Mouse (Mus musculus): ENCODE measurements around the gene Ntf5. TPM values are rescaled to one million over a fixed set of nuclear protein-coding genes. Genes with fewer than 3 reads are reported as not detected.

Gene Ntf5
- polyA plus RNA-seq, 1 experiment from 2014 or later: 3.2 TPM

- H3K4me2 ChIP-seq: peak overlapping the region; percentile 99
- H3K9ac ChIP-seq (ENCODE audit: low read depth, low read length): peak overlapping the region; percentile 65
- no peaks in the 10 kb centered on the region for H3K9me3 ChIP-seq (replicated peaks; ENCODE audit: control insufficient read depth, low read length)
- ATAC-seq (replicated peaks; ENCODE audit: insufficient number of reproducible peaks, low FRiP score, low TSS enrichment): no peak; the same call in 1 of the 2 replicates
- no peak overlapping the region for H3K27ac ChIP-seq (ENCODE audit: low read depth, low read length)
- 9% methylated on average over 47 of the region's 52 CpGs for WGBS (ENCODE audit: insufficient replicate concordance)
- peaks cover 29% of the 10 kb centered on the region for H3K4me1 ChIP-seq (ENCODE audit: control insufficient read depth, insufficient read depth, low read length)
- peak overlapping the region; percentile 59 for H3K4me3 ChIP-seq (ENCODE audit: low read depth, low read length)
- peaks cover 37% of the 10 kb centered on the region for H3K27me3 ChIP-seq (ENCODE audit: control insufficient read depth, insufficient read depth, low read length)
- H3K36me3 ChIP-seq (ENCODE audit: control insufficient read depth, insufficient read depth, low read length): peaks cover 4% of the 10 kb centered on the region; the same call in 1 of the 2 replicates
Measured at GRCm38 (mm10) chr7:45369836-45370474, 43.5 kb upstream of the Ntf5 start.

- Histone ChIP-seq H3K4me2 (peak within 1 kb of the TSS; percentile 99), H3K27me3 (ENCODE audit: control insufficient read depth, insufficient read depth, low read length) (peaks cover 30% of the 10 kb centered on the region), H3K4me3 (ENCODE audit: low read depth, low read length) (peak within 1 kb of the TSS; percentile 59), H3K9ac (ENCODE audit: low read depth, low read length) (peak within 1 kb of the TSS; percentile 65), H3K4me1 (ENCODE audit: control insufficient read depth, insufficient read depth, low read length) (peaks cover 29% of the 10 kb centered on the region), H3K36me3 (ENCODE audit: control insufficient read depth, insufficient read depth, low read length) (peaks cover 9% of the 10 kb centered on the region), H3K27ac (ENCODE audit: low read depth, low read length) (0 out of 2 replicates have a peak within 1 kb of the TSS, but pooled peaks have one; percentile 10), H3K9me3 (replicated peaks; ENCODE audit: control insufficient read depth, low read length) (no peaks in the 10 kb centered on the region)
- peak; percentile 69 for ATAC-seq (replicated peaks; ENCODE audit: insufficient number of reproducible peaks, low FRiP score, low TSS enrichment)
- WGBS (ENCODE audit: insufficient replicate concordance): 9% methylated on average over 28 of the region's 28 CpGs
Measured at GRCm38 (mm10) chr7:45370475-45371311, 42.8 kb upstream of the Ntf5 start, which contains the start of gene Lin7b. Lin7b (minus strand) TSS chr7:45370583.

- Histone ChIP-seq H3K4me3 (ENCODE audit: low read depth, low read length) (no peak overlapping the region), H3K9ac (ENCODE audit: low read depth, low read length) (no peak overlapping the region), H3K4me1 (ENCODE audit: control insufficient read depth, insufficient read depth, low read length) (peaks cover 22% of the 10 kb centered on the region), H3K27me3 (ENCODE audit: control insufficient read depth, insufficient read depth, low read length) (peaks cover 22% of the 10 kb centered on the region), H3K9me3 (replicated peaks; ENCODE audit: control insufficient read depth, low read length) (no peaks in the 10 kb centered on the region), H3K27ac (ENCODE audit: low read depth, low read length) (no peak overlapping the region), H3K4me2 (no peak overlapping the region), H3K36me3 (ENCODE audit: control insufficient read depth, insufficient read depth, low read length) (peaks cover 20% of the 10 kb centered on the region)
- ATAC-seq (replicated peaks; ENCODE audit: insufficient number of reproducible peaks, low FRiP score, low TSS enrichment): no peak
- 85% methylated on average over 5 of the region's 5 CpGs for WGBS (ENCODE audit: insufficient replicate concordance)
Measured at GRCm38 (mm10) chr7:45372371-45372770, 41.1 kb upstream of the Ntf5 start.

GRCm38 (mm10) chr7:45374620-45375019, 38.9 kb upstream of the Ntf5 start:
- H3K9ac ChIP-seq (ENCODE audit: low read depth, low read length): no peak overlapping the region
- 0 out of 2 replicates have a peak, but pooled peaks cover 5% of the 10 kb centered on the region for H3K27me3 ChIP-seq (ENCODE audit: control insufficient read depth, insufficient read depth, low read length)
- no peak for ATAC-seq (replicated peaks; ENCODE audit: insufficient number of reproducible peaks, low FRiP score, low TSS enrichment)
- H3K4me3 ChIP-seq (ENCODE audit: low read depth, low read length): no peak overlapping the region
- peaks cover 37% of the 10 kb centered on the region for H3K36me3 ChIP-seq (ENCODE audit: control insufficient read depth, insufficient read depth, low read length)
- 90% methylated on average over 8 of the region's 8 CpGs for WGBS (ENCODE audit: insufficient replicate concordance)
- H3K27ac ChIP-seq (ENCODE audit: low read depth, low read length): no peak overlapping the region
- no peak overlapping the region for H3K4me2 ChIP-seq
- no peaks in the 10 kb centered on the region for H3K9me3 ChIP-seq (replicated peaks; ENCODE audit: control insufficient read depth, low read length)
- H3K4me1 ChIP-seq (ENCODE audit: control insufficient read depth, insufficient read depth, low read length): peaks cover 16% of the 10 kb centered on the region; the same call in 1 of the 2 replicates

GRCm38 (mm10) chr7:45376057-45376456, 37.4 kb upstream of the Ntf5 start:
- Histone ChIP-seq H3K4me3 (ENCODE audit: low read depth, low read length) (no peak overlapping the region), H3K4me2 (no peak overlapping the region), H3K9me3 (replicated peaks; ENCODE audit: control insufficient read depth, low read length) (no peaks in the 10 kb centered on the region), H3K27me3 (ENCODE audit: control insufficient read depth, insufficient read depth, low read length) (no peaks in the 10 kb centered on the region), H3K9ac (ENCODE audit: low read depth, low read length) (no peak overlapping the region), H3K36me3 (ENCODE audit: control insufficient read depth, insufficient read depth, low read length) (peaks cover 51% of the 10 kb centered on the region), H3K4me1 (ENCODE audit: control insufficient read depth, insufficient read depth, low read length) (peaks cover 4% of the 10 kb centered on the region; the same call in 1 of the 2 replicates), H3K27ac (ENCODE audit: low read depth, low read length) (no peak overlapping the region)
- 97% methylated on average over 1 of the region's 1 CpGs for WGBS (ENCODE audit: insufficient replicate concordance)
- no peak for ATAC-seq (replicated peaks; ENCODE audit: insufficient number of reproducible peaks, low FRiP score, low TSS enrichment)

DNA sequence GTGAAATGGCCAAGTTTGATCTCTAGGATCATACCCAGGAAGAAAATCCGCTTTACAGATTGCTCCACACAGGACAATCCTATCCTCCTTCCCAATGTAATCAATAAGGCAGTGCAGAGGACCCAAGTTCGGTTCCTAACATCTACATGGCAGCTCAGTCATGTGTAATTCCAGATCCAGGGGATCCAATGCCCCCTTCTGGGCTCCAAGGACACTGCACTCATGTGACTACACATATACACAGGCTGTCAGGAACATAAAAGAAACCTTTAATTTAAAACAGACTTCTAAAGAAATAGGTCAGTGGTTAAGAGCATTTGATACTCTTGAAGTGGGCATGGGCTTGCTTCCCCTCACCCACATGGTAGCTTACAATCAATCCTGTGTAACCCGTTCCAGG, 27.4 kb upstream of the Ntf5 start:
- Histone ChIP-seq H3K4me3 (ENCODE audit: low read depth, low read length) (no peak overlapping the region), H3K4me2 (no peak overlapping the region), H3K36me3 (ENCODE audit: control insufficient read depth, insufficient read depth, low read length) (peaks cover 74% of the 10 kb centered on the region), H3K9me3 (replicated peaks; ENCODE audit: control insufficient read depth, low read length) (no peaks in the 10 kb centered on the region), H3K4me1 (ENCODE audit: control insufficient read depth, insufficient read depth, low read length) (no peaks in the 10 kb centered on the region), H3K27me3 (ENCODE audit: control insufficient read depth, insufficient read depth, low read length) (no peaks in the 10 kb centered on the region), H3K9ac (ENCODE audit: low read depth, low read length) (no peak overlapping the region), H3K27ac (ENCODE audit: low read depth, low read length) (no peak overlapping the region)
- ATAC-seq (replicated peaks; ENCODE audit: insufficient number of reproducible peaks, low FRiP score, low TSS enrichment): no peak
- 88% methylated on average over 3 of the region's 3 CpGs for WGBS (ENCODE audit: insufficient replicate concordance)

GRCm38 (mm10) chr7:45395129-45395541, 18.4 kb upstream of the Ntf5 start:
- WGBS (ENCODE audit: insufficient replicate concordance): under 1% methylated on average over 19 of the region's 20 CpGs
- ATAC-seq (replicated peaks; ENCODE audit: insufficient number of reproducible peaks, low FRiP score, low TSS enrichment): peak; percentile 62
- H3K4me2 ChIP-seq: peak overlapping the region; percentile 99

GRCm38 (mm10) chr7:45395578-45396336, 17.7 kb upstream of the Ntf5 start, which contains the start of gene Snrnp70:
Snrnp70 (minus strand) TSS chr7:45395742.
- H3K4me2 ChIP-seq: peak within 1 kb of the TSS; percentile 99
- peak within 1 kb of the TSS; percentile 80 for H3K4me3 ChIP-seq (ENCODE audit: low read depth, low read length)
- peak; percentile 93 for ATAC-seq (replicated peaks; ENCODE audit: insufficient number of reproducible peaks, low FRiP score, low TSS enrichment)
- peaks cover 15% of the 10 kb centered on the region for H3K4me1 ChIP-seq (ENCODE audit: control insufficient read depth, insufficient read depth, low read length)
- no peaks in the 10 kb centered on the region for H3K27me3 ChIP-seq (ENCODE audit: control insufficient read depth, insufficient read depth, low read length)
- H3K36me3 ChIP-seq (ENCODE audit: control insufficient read depth, insufficient read depth, low read length): peaks cover 8% of the 10 kb centered on the region
- no peaks in the 10 kb centered on the region for H3K9me3 ChIP-seq (replicated peaks; ENCODE audit: control insufficient read depth, low read length)
- H3K27ac ChIP-seq (ENCODE audit: low read depth, low read length): peak within 1 kb of the TSS; percentile 99
- under 1% methylated on average over 60 of the region's 60 CpGs for WGBS (ENCODE audit: insufficient replicate concordance)
- H3K9ac ChIP-seq (ENCODE audit: low read depth, low read length): peak within 1 kb of the TSS; percentile 91

More at GRCm38 (mm10) chr7:45395129-45395541, 18.4 kb upstream of the Ntf5 start:
- peak overlapping the region; percentile 99 for H3K27ac ChIP-seq (ENCODE audit: low read depth, low read length)
- peak overlapping the region; percentile 91 for H3K9ac ChIP-seq (ENCODE audit: low read depth, low read length)
- no peaks in the 10 kb centered on the region for H3K9me3 ChIP-seq (replicated peaks; ENCODE audit: control insufficient read depth, low read length)
- H3K27me3 ChIP-seq (ENCODE audit: control insufficient read depth, insufficient read depth, low read length): no peaks in the 10 kb centered on the region
- H3K4me1 ChIP-seq (ENCODE audit: control insufficient read depth, insufficient read depth, low read length): peaks cover 15% of the 10 kb centered on the region
- peaks cover 14% of the 10 kb centered on the region for H3K36me3 ChIP-seq (ENCODE audit: control insufficient read depth, insufficient read depth, low read length)
- peak overlapping the region; percentile 80 for H3K4me3 ChIP-seq (ENCODE audit: low read depth, low read length)

Measured in heart, embryonic 11.5 days (tissue).